Mouse (Mus musculus) monocyte, adult 5-6 weeks (primary cell): ENCODE results near the gene Sun5. TPM values are rescaled to one million over a fixed set of nuclear protein-coding genes. Genes with fewer than 3 reads are reported as not detected.
"Not testable (repeated sequence)": the region's sequence is repeated elsewhere in the genome, so short reads cannot be mapped to it uniquely, and the experiment has no call there.

Experiments used
- ATAC-seq: fragments of 153-309, 156-312 bp; replicated peaks from 2 replicates; pipeline ENCODE4 v1.8.0; 2017; ENCODE audit warnings: mild to moderate bottlenecking; ENCODE audit not compliant: low TSS enrichment, insufficient number of reproducible peaks, severe bottlenecking, poor library complexity, low FRiP score
- total RNA-seq: library from RNA; stranded (forward); fragments of 200-1000, 200-491, 200-594 nt; gene quantifications from 3 replicates; pipeline ENCODE4 v1.2.3, GENCODE M21; 2017

Gene Sun5
- total RNA-seq, 1 experiment from 2014 or later, result not detected

DNA sequence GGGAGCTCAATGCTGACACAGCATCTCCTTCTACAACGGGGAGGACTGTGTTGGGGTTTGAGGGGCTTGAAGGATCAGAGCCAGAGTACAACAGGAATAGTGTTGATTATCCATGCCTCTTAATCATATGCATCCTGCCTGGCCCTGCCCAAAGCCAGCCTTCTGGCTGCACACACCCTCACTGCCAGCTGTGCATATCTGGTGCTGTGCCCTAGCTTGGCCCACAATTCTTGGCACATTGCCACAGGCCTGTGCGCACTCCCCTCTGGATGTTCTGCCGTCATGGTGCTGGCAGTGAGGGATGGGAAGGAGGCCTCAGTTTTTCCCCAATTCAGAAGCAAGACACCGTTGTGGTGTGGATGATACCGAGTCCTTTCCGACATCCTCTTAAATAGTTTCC lies 46.3 kb downstream of the Sun5 start:
- ATAC-seq, result no peak

DNA sequence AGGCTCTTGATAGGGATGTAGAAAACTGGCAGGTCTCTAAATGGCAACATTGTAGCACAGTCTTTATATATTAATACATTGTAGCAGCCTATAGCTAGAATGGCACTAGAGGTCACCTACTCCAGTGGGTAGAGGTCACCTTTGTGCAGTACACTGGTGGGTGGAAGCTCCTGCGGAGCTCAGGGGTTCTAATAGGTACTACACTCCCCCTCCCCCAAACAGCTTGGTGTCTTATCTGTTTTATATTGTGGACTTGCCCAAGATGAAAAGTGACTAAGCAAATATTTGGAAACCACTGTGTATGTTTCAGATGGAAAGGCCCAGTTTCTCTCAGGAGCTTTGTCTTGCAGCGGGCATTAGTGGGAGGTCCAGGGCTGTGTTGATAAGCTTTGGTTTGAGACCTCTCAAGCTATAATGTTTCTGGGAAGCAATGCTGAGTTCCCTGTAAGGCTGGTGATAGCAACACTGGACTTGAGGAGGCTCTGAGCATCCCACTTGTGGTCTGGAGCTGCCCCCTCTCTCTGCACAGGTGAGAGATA lies 48.8 kb downstream of the Sun5 start:
- no peak for ATAC-seq

DNA sequence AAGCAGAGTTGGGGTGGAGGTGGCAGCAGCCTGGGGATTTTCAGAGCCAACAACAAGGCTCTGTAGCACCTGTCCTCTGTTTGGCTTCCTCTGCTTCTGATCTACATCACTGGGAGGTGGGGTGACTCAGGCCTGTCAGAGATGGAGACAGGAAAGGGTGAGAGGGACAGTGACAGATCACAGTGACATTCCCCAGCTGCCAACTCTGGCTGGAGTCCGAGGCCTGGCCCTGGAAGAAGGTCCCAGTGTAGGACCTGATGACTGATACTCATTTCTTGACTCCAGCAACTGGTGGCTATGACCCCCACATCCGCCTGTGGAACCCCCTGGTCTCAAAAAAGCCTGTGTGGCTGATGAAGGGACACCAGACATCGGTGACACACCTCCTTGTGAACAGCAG lies 61.0 kb downstream of the Sun5 start:
- ATAC-seq, result no peak

DNA sequence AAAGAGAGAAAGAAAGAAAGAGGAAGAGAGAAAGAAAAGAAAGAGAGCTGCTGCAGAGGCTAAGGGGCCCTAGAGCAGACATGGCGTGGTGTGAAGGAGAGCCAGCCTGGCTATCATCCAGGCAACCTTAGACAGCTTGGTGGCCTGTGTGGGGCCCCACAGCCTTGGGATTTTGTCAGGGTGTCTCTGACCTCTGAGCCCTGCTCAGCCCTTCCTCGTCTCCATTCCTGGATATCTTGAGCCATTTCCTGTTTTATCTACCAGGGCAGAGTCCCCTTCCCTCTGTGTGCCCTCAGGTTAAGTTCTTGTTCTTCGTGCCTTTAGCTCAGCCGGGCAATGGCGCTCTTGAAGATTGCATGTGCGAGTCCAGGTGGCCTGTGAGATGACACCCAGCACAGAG lies 62.0 kb downstream of the Sun5 start:
- no peak for ATAC-seq

DNA sequence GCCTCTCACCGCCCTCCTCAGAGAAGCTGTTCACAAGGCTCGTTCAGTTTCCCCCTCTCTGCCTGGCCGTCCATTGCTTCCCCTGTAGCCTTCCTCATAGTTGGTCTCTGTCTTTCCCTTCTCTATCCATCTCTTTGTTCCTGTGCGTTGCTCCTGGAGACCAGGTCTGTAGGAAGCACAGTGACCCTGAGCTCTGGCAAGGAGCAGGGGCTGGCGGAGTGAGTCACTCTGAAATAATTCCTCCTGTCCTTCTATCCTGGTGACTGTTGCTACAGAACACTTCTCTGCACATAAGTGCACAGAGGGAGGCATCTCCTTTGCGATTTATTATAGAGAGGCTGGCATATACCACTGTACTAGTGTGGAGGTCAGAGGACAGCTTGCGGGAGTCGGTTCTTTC lies 62.7 kb downstream of the Sun5 start:
- no peak for ATAC-seq

DNA sequence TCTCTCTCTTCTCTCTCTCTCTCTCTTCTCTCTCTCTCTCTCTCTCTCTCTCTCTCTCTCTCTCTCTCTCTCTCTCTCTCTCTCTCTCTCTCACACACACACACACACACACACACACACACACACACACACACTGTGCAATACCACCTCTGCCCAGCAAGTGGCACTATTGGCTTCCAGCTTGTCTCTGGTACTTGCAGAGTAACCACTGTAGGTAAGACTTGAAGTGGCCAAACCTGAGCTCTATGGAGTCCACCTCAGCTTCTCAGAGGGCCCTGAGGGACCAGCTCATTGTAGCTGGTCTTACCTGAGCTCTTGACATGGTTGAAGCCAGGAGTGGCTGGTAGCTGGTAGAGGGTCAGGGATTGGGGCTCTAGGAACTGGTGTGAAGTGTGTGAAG lies 63.4 kb downstream of the Sun5 start:
- not testable (repeated sequence) for ATAC-seq

Other genes with a start within 250 kb of the Sun5 start
- gene Commd7, start 238.3 kb downstream of the Sun5 start, total RNA-seq, result 32.5 to 55.1 TPM (median 32.6 TPM) in 3 replicates
- 2.9 to 12.0 TPM (median 5.7 TPM) in 3 replicates for gene Dnmt3b, start 221.6 kb downstream of the Sun5 start, total RNA-seq
- not detected in 3 replicates for gene Dnmt3c, start 174.4 kb downstream of the Sun5 start, total RNA-seq
- gene Mapre1, start 129.8 kb downstream of the Sun5 start, total RNA-seq, result 84.4 to 215 TPM (median 180 TPM) in 3 replicates
- 0.29 TPM in 1 of 3 replicates, not detected in the others for gene Efcab8, start 91.2 kb downstream of the Sun5 start, total RNA-seq
- gene Bpifb2, start 4.0 kb upstream of the Sun5 start, total RNA-seq, result not detected in 3 replicates
- not detected in 3 replicates for gene Bpifb6, start 29.3 kb upstream of the Sun5 start, total RNA-seq
- gene Bpifb3, start 47.1 kb upstream of the Sun5 start, total RNA-seq, result not detected in 3 replicates
- gene Bpifb4, start 67.1 kb upstream of the Sun5 start, total RNA-seq, result not detected in 3 replicates
- not detected in 3 replicates for gene Bpifa6, start 103.9 kb upstream of the Sun5 start, total RNA-seq
- not detected in 3 replicates for gene Bpifa2, start 137.2 kb upstream of the Sun5 start, total RNA-seq